Mouse (Mus musculus) B cell, adult 2 months (primary cell): ENCODE measurements around the gene Gabrr1.
"Not testable (repeated sequence)": the region's sequence is repeated elsewhere in the genome, so short reads cannot be mapped to it uniquely, and the experiment has no call there.

Experiments
- DNase-seq, 2 experiments: peaks; one replicate each; pipeline ENCODE4 v3.0.0; 2022

The Gabrr1 gene

GRCm38 (mm10) chr4:33132221-33132620 is at the start of gene Gabrr1:
Gene Gabrr1, plus strand, starts transcription at chr4:33132521.
- no peak for DNase-seq

GRCm38 (mm10) chr4:33099118-33099694 is 33.1 kb upstream of the Gabrr1 start:
- peak; percentile 32 to 37 for DNase-seq

GRCm38 (mm10) chr4:33109720-33110458 is 22.4 kb upstream of the Gabrr1 start:
- peak; percentile 41 to 43 for DNase-seq

- peak; percentile 62 to 69 for DNase-seq
Measured at GRCm38 (mm10) chr4:33110845-33111244, 21.5 kb upstream of the Gabrr1 start.

- peak in 1 of 2 experiments; percentile 40 for DNase-seq
Measured at GRCm38 (mm10) chr4:33111358-33111757, 21.0 kb upstream of the Gabrr1 start.

- not testable (repeated sequence) for DNase-seq
Measured at GRCm38 (mm10) chr4:33112866-33113265, 19.5 kb upstream of the Gabrr1 start.

- DNase-seq = peak; percentile 88 to 90
Measured at GRCm38 (mm10) chr4:33119118-33119517, 13.2 kb upstream of the Gabrr1 start.

GRCm38 (mm10) chr4:33124493-33124892 is 7.8 kb upstream of the Gabrr1 start:
- peak; percentile 59 to 62 for DNase-seq

- no peak for DNase-seq
Measured at GRCm38 (mm10) chr4:33125409-33126084, 6.8 kb upstream of the Gabrr1 start.

GRCm38 (mm10) chr4:33146679-33147291 is 14.5 kb downstream of the Gabrr1 start:
- DNase-seq = no peak

GRCm38 (mm10) chr4:33147825-33148224 is 15.5 kb downstream of the Gabrr1 start:
- DNase-seq = peak; percentile 67 to 69

GRCm38 (mm10) chr4:33149150-33149549 is 16.8 kb downstream of the Gabrr1 start:
- DNase-seq = no peak

- DNase-seq = no peak
Measured at GRCm38 (mm10) chr4:33152087-33153038, 20.0 kb downstream of the Gabrr1 start.

GRCm38 (mm10) chr4:33183477-33183876 is 51.2 kb downstream of the Gabrr1 start:
- no peak for DNase-seq

- DNase-seq = peak; percentile 10
Measured at GRCm38 (mm10) chr4:33188164-33188563, 55.8 kb downstream of the Gabrr1 start.

GRCm38 (mm10) chr4:33188781-33189734 is 56.7 kb downstream of the Gabrr1 start:
- peak; percentile 38 to 46 for DNase-seq

- DNase-seq = no peak
Measured at GRCm38 (mm10) chr4:33189735-33190036, 57.4 kb downstream of the Gabrr1 start, which contains the start of gene Pm20d2. Gene Pm20d2, minus strand, starts transcription at chr4:33189737.

- DNase-seq = no peak
Measured at GRCm38 (mm10) chr4:33198117-33198516, 65.8 kb downstream of the Gabrr1 start.

GRCm38 (mm10) chr4:33204682-33205081 is 72.4 kb downstream of the Gabrr1 start:
- DNase-seq = peak; percentile 59

- DNase-seq = no peak
Measured at GRCm38 (mm10) chr4:33207551-33207950, 75.2 kb downstream of the Gabrr1 start.
